Mouse (Mus musculus) neural tube, embryonic 14.5 days (tissue): ENCODE measurements at regions not wholly inside any gene's neighbourhood (a gene's known extent, or its start where the extent isn't known, plus 50 kb on each side); places are given as distances from the start of the nearest gene placed in this dataset.
A peak's percentile ranks its signal among the peaks of the same experiment; 100 is the strongest.

Source experiments
- ATAC-seq: fragments of 200-750 bp; cut with Nextera tagmentation; 2 replicates; pipeline ENCODE4 v1.8.0; 2017; ENCODE audit warnings: low read depth, mild to moderate bottlenecking, moderate TSS enrichment, moderate library complexity
- H3K27ac ChIP-seq: fragments of 300-500 bp; sonication (generic); 2 replicates; pipeline ENCODE4 v1.5.1; 2014; ENCODE audit warnings: low read depth, mild to moderate bottlenecking, control low read depth, low read length, moderate library complexity, mixed read lengths
- H3K27me3 ChIP-seq: fragments of 300-500 bp; sonication (generic); 2 replicates; pipeline ENCODE4 v1.6.1; 2014; ENCODE audit warnings: low read length; ENCODE audit not compliant: control insufficient read depth, insufficient read depth
- H3K36me3 ChIP-seq: fragments of 300-500 bp; sonication (generic); 2 replicates; pipeline ENCODE4 v1.6.1; 2014; ENCODE audit warnings: low read length, mixed read lengths; ENCODE audit not compliant: control insufficient read depth, insufficient read depth
- H3K4me1 ChIP-seq: fragments of 300-500 bp; sonication (generic); 2 replicates; pipeline ENCODE4 v1.6.1; 2014; ENCODE audit warnings: low read length; ENCODE audit not compliant: control insufficient read depth, insufficient read depth
- H3K4me2 ChIP-seq: fragments of 300-500 bp; sonication (generic); 2 replicates; pipeline ENCODE4 v1.6.1; 2014; ENCODE audit warnings: mild to moderate bottlenecking, low read depth, low read length, control low read depth
- H3K4me3 ChIP-seq: fragments of 300-500 bp; sonication (generic); 2 replicates; pipeline ENCODE4 v1.5.1; 2014; ENCODE audit warnings: low read depth, low read length, control low read depth, mixed read lengths
- H3K9ac ChIP-seq: fragments of 300-500 bp; sonication (generic); replicated peaks from 2 replicates; pipeline ENCODE4 v1.6.1; 2014; ENCODE audit warnings: low read depth, mild to moderate bottlenecking, control low read depth, low read length, mixed read lengths
- H3K9me3 ChIP-seq: fragments of 300-500 bp; sonication (generic); 2 replicates; pipeline ENCODE4 v1.6.1; 2016; ENCODE audit warnings: low read length; ENCODE audit not compliant: control insufficient read depth
- WGBS: fragments of 180-500 bp; shearing (Covaris S2); extraction: QIAGEN DNeasy Blood & Tissue Kit; methylation state at CpG from one replicate; pipeline ENCODE4 v1.1.7; 2014; 5-methylcytosine and 5-hydroxymethylcytosine counted together

GRCm38 (mm10) chr6:52085932-52086643 lies 72.0 kb downstream of the Hoxa1 start:
- no peaks in the 10 kb centered on the region for H3K4me1 ChIP-seq
- H3K4me3 ChIP-seq = no peak overlapping the region
- no peak overlapping the region for H3K4me2 ChIP-seq
- H3K9ac ChIP-seq = no peak overlapping the region
- no peak overlapping the region for H3K27ac ChIP-seq
- no peaks in the 10 kb centered on the region for H3K9me3 ChIP-seq
- no peak for ATAC-seq
- H3K36me3 ChIP-seq = no peaks in the 10 kb centered on the region
- 78% methylated on average over 17 of the region's 17 CpGs for WGBS
- H3K27me3 ChIP-seq = no peaks in the 10 kb centered on the region

GRCm38 (mm10) chr6:52084622-52085021 lies 72.3 kb upstream of the Skap2 start:
- H3K4me1 ChIP-seq = no peaks in the 10 kb centered on the region
- no peaks in the 10 kb centered on the region for H3K36me3 ChIP-seq
- no peak overlapping the region for H3K9ac ChIP-seq
- 95% methylated on average over 2 of the region's 2 CpGs for WGBS
- no peak overlapping the region for H3K4me3 ChIP-seq
- H3K27me3 ChIP-seq = no peaks in the 10 kb centered on the region
- no peaks in the 10 kb centered on the region for H3K9me3 ChIP-seq
- no peak overlapping the region for H3K4me2 ChIP-seq
- ATAC-seq = no peak
- H3K27ac ChIP-seq = no peak overlapping the region

- Histone ChIP-seq H3K4me1 (peaks cover 6% of the 10 kb centered on the region; the same call in 1 of the 2 replicates), H3K9ac (no peak overlapping the region), H3K9me3 (no peaks in the 10 kb centered on the region), H3K27me3 (no peaks in the 10 kb centered on the region), H3K36me3 (no peaks in the 10 kb centered on the region), H3K4me2 (no peak overlapping the region), H3K4me3 (no peak overlapping the region), H3K27ac (no peak overlapping the region)
- ATAC-seq = no peak
- 8% methylated on average over 7 of the region's 7 CpGs for WGBS
Measured at GRCm38 (mm10) chr6:52079501-52079900, 67.2 kb upstream of the Skap2 start.

GRCm38 (mm10) chr6:52078530-52079340 lies 66.4 kb upstream of the Skap2 start:
- ATAC-seq = no peak
- no peak overlapping the region for H3K4me3 ChIP-seq
- H3K9ac ChIP-seq = no peak overlapping the region
- H3K27ac ChIP-seq = no peak overlapping the region
- WGBS = 8% methylated on average over 12 of the region's 12 CpGs
- no peaks in the 10 kb centered on the region for H3K36me3 ChIP-seq
- H3K9me3 ChIP-seq = no peaks in the 10 kb centered on the region
- no peaks in the 10 kb centered on the region for H3K27me3 ChIP-seq
- peaks cover 6% of the 10 kb centered on the region; the same call in 1 of the 2 replicates for H3K4me1 ChIP-seq
- peak overlapping the region; percentile 32; the same call in 1 of the 2 replicates for H3K4me2 ChIP-seq

GRCm38 (mm10) chr6:52076179-52076932 lies 64.0 kb upstream of the Skap2 start:
- Histone ChIP-seq H3K4me1 (peaks cover 6% of the 10 kb centered on the region; the same call in 1 of the 2 replicates), H3K27ac (no peak overlapping the region), H3K36me3 (no peaks in the 10 kb centered on the region), H3K4me2 (peak overlapping the region; percentile 8; the same call in 1 of the 2 replicates), H3K9ac (no peak overlapping the region), H3K27me3 (no peaks in the 10 kb centered on the region), H3K4me3 (no peak overlapping the region), H3K9me3 (no peaks in the 10 kb centered on the region)
- WGBS = 51% methylated on average over 15 of the region's 15 CpGs
- no peak for ATAC-seq

GRCm38 (mm10) chr6:52074904-52075303 lies 62.6 kb upstream of the Skap2 start:
- Histone ChIP-seq H3K9me3 (no peaks in the 10 kb centered on the region), H3K9ac (no peak overlapping the region), H3K27me3 (no peaks in the 10 kb centered on the region), H3K4me1 (peaks cover 6% of the 10 kb centered on the region; the same call in 1 of the 2 replicates), H3K36me3 (no peaks in the 10 kb centered on the region), H3K4me3 (no peak overlapping the region), H3K4me2 (no peak overlapping the region), H3K27ac (no peak overlapping the region)
- 88% methylated on average over 2 of the region's 2 CpGs for WGBS
- no peak for ATAC-seq

- no peak overlapping the region for H3K4me3 ChIP-seq
- WGBS = 86% methylated on average over 9 of the region's 9 CpGs
- H3K9ac ChIP-seq = no peak overlapping the region
- H3K9me3 ChIP-seq = no peaks in the 10 kb centered on the region
- no peaks in the 10 kb centered on the region for H3K27me3 ChIP-seq
- H3K4me1 ChIP-seq = 0 out of 2 replicates have a peak, but pooled peaks cover 5% of the 10 kb centered on the region
- no peak overlapping the region for H3K27ac ChIP-seq
- ATAC-seq = no peak
- H3K36me3 ChIP-seq = no peaks in the 10 kb centered on the region
- H3K4me2 ChIP-seq = no peak overlapping the region
Measured at GRCm38 (mm10) chr6:52067151-52067550, 54.8 kb upstream of the Skap2 start.

GRCm38 (mm10) chr6:52065652-52066051 lies 53.3 kb upstream of the Skap2 start:
- Histone ChIP-seq H3K9me3 (no peaks in the 10 kb centered on the region), H3K4me1 (0 out of 2 replicates have a peak, but pooled peaks cover 5% of the 10 kb centered on the region), H3K4me2 (no peak overlapping the region), H3K9ac (no peak overlapping the region), H3K4me3 (no peak overlapping the region), H3K27ac (no peak overlapping the region), H3K27me3 (no peaks in the 10 kb centered on the region), H3K36me3 (no peaks in the 10 kb centered on the region)
- ATAC-seq = no peak
- 81% methylated on average over 10 of the region's 10 CpGs for WGBS
